Mouse (Mus musculus): ENCODE data around the gene Fzr1. TPM values are rescaled to one million over a fixed set of nuclear protein-coding genes. Genes with fewer than 3 reads are reported as not detected.

The Fzr1 gene
- total and polyA plus RNA-seq, 3 experiments = 20.7 to 115 TPM; not detected in 1

DNA sequence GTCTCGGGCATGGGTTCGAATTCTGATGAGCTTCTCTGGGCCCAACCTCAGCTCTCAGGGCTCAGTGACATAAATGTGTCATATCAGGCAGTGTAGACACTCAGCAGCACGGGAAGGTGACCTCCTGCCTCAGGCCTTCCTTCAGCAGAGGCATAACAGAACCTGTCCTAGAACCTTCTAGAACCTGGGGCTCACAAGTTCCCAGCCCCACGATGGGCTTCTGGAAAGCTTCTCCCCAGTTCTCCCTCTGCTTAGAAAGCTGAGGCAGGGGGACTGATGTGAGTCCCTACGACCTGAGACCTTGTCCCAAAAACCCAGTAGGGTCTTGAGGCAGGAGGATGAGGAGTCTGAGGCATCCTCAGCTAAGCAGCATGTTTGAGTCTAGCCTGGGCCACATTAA lies 36.8 kb upstream of the Fzr1 start:
- Histone ChIP-seq H3K27ac (ENCODE audit: control insufficient read depth, low read depth, low read length) (no peak overlapping the region), H3K4me1 (ENCODE audit: control insufficient read depth in 1 of 2, insufficient read depth in 2 of 2, low read length in 2 of 2) (no peaks in the 10 kb centered on the region), H3K36me3 (ENCODE audit: control insufficient read depth in 1 of 2, insufficient read depth in 2 of 2, low read length in 2 of 2) (no peaks in the 10 kb centered on the region)

GRCm38 (mm10) chr10:81414682-81415081 lies 36.4 kb upstream of the Fzr1 start:
- Histone ChIP-seq H3K27ac (ENCODE audit: control insufficient read depth, low read depth, low read length) (no peak overlapping the region), H3K36me3 (ENCODE audit: control insufficient read depth in 1 of 2, insufficient read depth in 2 of 2, low read length in 2 of 2) (no peaks in the 10 kb centered on the region), H3K27me3 (ENCODE audit: control insufficient read depth in 1 of 2, insufficient read depth in 2 of 2, low read length in 2 of 2) (no peaks in the 10 kb centered on the region), H3K4me1 (ENCODE audit: control insufficient read depth in 1 of 2, insufficient read depth in 2 of 2, low read length in 2 of 2) (no peaks in the 10 kb centered on the region), H3K79me2 (ENCODE audit: control insufficient read depth, insufficient read depth, low read length, poor library complexity) (no peaks in the 10 kb centered on the region), H3K4me3 (ENCODE audit: control insufficient read depth in 1 of 2, insufficient read depth in 1 of 2, low read depth in 2 of 2, low read length in 2 of 2) (no peak overlapping the region), H3K9me3 (replicated peaks; ENCODE audit: insufficient read depth, low read length) (no peaks in the 10 kb centered on the region), H3K9ac (ENCODE audit: control insufficient read depth, low read depth, low read length, poor library complexity, severe bottlenecking) (no peak overlapping the region)
- no peak for DNase-seq (ENCODE audit: low read depth, low spot score)
- TF ChIP-seq CHD2 (IDR thresholded peaks at IDR 0.05; ENCODE audit: low read length) (no peak), ZMIZ1 (IDR thresholded peaks at IDR 0.05; ENCODE audit: low read depth, low read length) (no peak), USF1 (IDR thresholded peaks at IDR 0.05; ENCODE audit: low read depth, low read length) (no peak), ELF1 (IDR thresholded peaks at IDR 0.05; ENCODE audit: low read depth, low read length) (no peak)

More for the DNA sequence above, 36.8 kb upstream of the Fzr1 start:
- H3K9ac ChIP-seq (ENCODE audit: control insufficient read depth, low read depth, low read length, poor library complexity, severe bottlenecking) = no peak overlapping the region
- no peak for TF ChIP-seq BHLHE40 (IDR thresholded peaks at IDR 0.05; ENCODE audit: borderline replicate concordance, low read depth, low read length)
- TF ChIP-seq MYC (IDR thresholded peaks at IDR 0.05; ENCODE audit: low read depth, low read length) = no peak
- TF ChIP-seq SMC3 (IDR thresholded peaks at IDR 0.05; ENCODE audit: low read depth, low read length) = no peak
- no peak for TF ChIP-seq UBTF (IDR thresholded peaks at IDR 0.05; ENCODE audit: borderline replicate concordance, insufficient read depth, low read depth, low read length)
- no peak for TF ChIP-seq ZC3H11A (IDR thresholded peaks at IDR 0.05; ENCODE audit: low read depth, low read length)
- no peak for TF ChIP-seq SIN3A (IDR thresholded peaks at IDR 0.05; ENCODE audit: low read length)
- no peak overlapping the region for H3K4me3 ChIP-seq (ENCODE audit: control insufficient read depth in 1 of 2, insufficient read depth in 1 of 2, low read depth in 2 of 2, low read length in 2 of 2)
- H3K79me2 ChIP-seq (ENCODE audit: control insufficient read depth, insufficient read depth, low read length, poor library complexity) = no peaks in the 10 kb centered on the region
- no peaks in the 10 kb centered on the region for H3K27me3 ChIP-seq (ENCODE audit: control insufficient read depth in 1 of 2, insufficient read depth in 2 of 2, low read length in 2 of 2)
- H3K9me3 ChIP-seq (replicated peaks; ENCODE audit: insufficient read depth, low read length) = no peaks in the 10 kb centered on the region
- DNase-seq (ENCODE audit: low read depth, low spot score) = no peak

DNA sequence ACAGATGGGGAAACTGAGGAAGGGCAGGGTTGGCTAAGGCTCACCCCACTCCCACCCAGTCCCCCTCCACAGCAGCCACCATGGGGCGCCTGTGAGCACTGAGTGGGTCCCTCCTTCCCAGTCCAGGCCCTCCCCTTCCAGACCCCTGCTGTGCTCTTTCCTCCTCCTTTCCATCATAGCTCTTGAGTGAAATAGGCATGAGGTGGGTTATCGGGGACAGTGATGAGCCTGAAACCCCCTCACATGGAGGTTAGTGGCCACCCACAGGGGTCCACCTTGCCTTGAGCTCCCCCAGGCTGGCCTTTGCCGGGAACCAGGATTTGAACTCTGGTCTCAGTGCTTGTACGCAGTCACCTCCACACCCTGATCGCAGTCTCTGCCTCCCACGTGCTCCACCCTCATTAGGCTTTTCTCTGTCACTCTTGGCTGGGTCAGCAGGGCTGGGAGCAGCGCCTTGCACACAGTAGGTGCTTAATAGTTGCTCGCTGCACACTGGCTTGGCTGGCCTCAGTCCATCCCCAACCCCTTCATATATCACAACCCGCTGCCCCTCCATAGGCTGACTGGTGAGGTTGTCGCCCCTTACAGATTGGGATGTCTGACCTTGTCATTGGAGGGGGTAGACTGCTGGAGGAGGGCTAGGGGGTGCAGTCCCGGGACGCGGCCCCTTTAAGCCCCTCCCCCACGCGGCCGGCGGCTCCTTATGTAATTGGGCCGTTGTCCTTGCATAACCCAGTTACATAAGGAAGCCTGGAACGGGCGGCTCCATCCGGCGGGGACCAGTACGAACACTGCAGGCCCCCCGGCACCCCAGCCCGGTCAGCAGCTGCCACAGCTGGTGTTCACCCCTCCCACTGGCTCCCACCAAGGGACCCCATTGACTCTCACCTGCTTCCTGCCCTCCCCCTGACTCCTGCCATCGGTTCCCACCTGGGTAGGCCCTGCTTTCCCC lies 35.3 kb upstream of the Fzr1 start:
- Histone ChIP-seq H3K4me1 (ENCODE audit: control insufficient read depth in 1 of 2, insufficient read depth in 2 of 2, low read length in 2 of 2) (peaks cover 0 to 5% of the 10 kb centered on the region in 2 experiments; a peak in 2 of 4 replicates), H3K27ac (ENCODE audit: control insufficient read depth, low read depth, low read length) (no peak overlapping the region), H3K4me3 (ENCODE audit: control insufficient read depth in 1 of 2, insufficient read depth in 1 of 2, low read depth in 2 of 2, low read length in 2 of 2) (no peak overlapping the region)

More for the DNA sequence above, 35.3 kb upstream of the Fzr1 start:
- Histone ChIP-seq H3K27me3 (ENCODE audit: control insufficient read depth in 1 of 2, insufficient read depth in 2 of 2, low read length in 2 of 2) (no peaks in the 10 kb centered on the region), H3K36me3 (ENCODE audit: control insufficient read depth in 1 of 2, insufficient read depth in 2 of 2, low read length in 2 of 2) (peaks cover 0 to under 1% of the 10 kb centered on the region in 2 experiments; a peak in 1 of 4 replicates), H3K9me3 (replicated peaks; ENCODE audit: insufficient read depth, low read length) (no peaks in the 10 kb centered on the region), H3K79me2 (ENCODE audit: control insufficient read depth, insufficient read depth, low read length, poor library complexity) (no peaks in the 10 kb centered on the region), H3K9ac (ENCODE audit: control insufficient read depth, low read depth, low read length, poor library complexity, severe bottlenecking) (no peak overlapping the region)
- no peak for DNase-seq (ENCODE audit: low read depth, low spot score)
- no peak for TF ChIP-seq HCFC1 (IDR thresholded peaks at IDR 0.05; ENCODE audit: low read depth, low read length)
- no peak for TF ChIP-seq EP300 (IDR thresholded peaks at IDR 0.05; ENCODE audit: low read depth in 1 of 2, low read length in 2 of 2)
- TF ChIP-seq CTCF (IDR thresholded peaks at IDR 0.05 in 2 of 3, conservative IDR thresholded peaks at IDR 0.05 in 1 of 3; ENCODE audit: control insufficient read depth in 1 of 3, insufficient read depth in 1 of 3, low read depth in 2 of 3, low read length in 3 of 3, poor library complexity in 1 of 3, severe bottlenecking in 1 of 3) = peak in 2 of 3 experiments; percentile 10 to 31; a peak in 3 of 6 replicates
- TF ChIP-seq JUND (IDR thresholded peaks at IDR 0.05; ENCODE audit: low read depth, low read length) = no peak
- TF ChIP-seq ZKSCAN1 (IDR thresholded peaks at IDR 0.05; ENCODE audit: low read depth, low read length) = peak; percentile 63; the same call in 1 of the 2 replicates
- TF ChIP-seq SMC3 (IDR thresholded peaks at IDR 0.05; ENCODE audit: low read depth, low read length) = 0 out of 2 replicates have a peak, but pooled peaks have one; percentile 20

Data from MEL (cell line).